Mouse (Mus musculus): ENCODE data around the gene Tomm40l. TPM values are rescaled to one million over a fixed set of nuclear protein-coding genes. Genes with fewer than 3 reads are reported as not detected.

The Tomm40l gene
- polyA plus RNA-seq, 1 experiment from 2014 or later: 29.8 TPM

DNA sequence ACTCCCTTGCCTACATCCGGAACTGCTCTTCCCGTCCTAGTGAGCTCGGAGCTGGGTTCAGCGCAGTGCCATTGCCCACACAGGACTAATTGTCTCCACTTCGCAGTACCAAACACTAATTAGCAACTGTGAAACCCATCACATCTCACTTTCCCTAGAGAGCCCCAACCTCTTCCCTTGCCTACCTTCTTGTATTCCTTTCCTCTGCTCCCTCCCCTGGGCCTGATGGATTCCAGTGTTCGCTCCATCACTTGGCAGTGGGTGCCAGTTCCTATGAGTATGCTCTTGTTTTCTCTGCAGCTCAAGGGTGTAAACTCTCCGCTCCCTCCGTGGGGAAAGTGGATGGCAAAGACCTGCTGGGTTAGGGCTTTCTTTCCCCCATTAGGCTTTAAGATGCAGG lies 36.7 kb downstream of the Tomm40l start:
- peaks cover 22% of the 10 kb centered on the region for H3K4me1 ChIP-seq
- H3K4me2 ChIP-seq: no peak overlapping the region
- no peak overlapping the region for H3K9ac ChIP-seq
- WGBS: 54% methylated on average over 8 of the region's 8 CpGs
- H3K9me3 ChIP-seq: no peaks in the 10 kb centered on the region
- no peaks in the 10 kb centered on the region for H3K27me3 ChIP-seq
- H3K36me3 ChIP-seq: no peaks in the 10 kb centered on the region
- no peak overlapping the region for H3K4me3 ChIP-seq
- ATAC-seq (ENCODE audit: insufficient number of reproducible peaks, low FRiP score, low TSS enrichment, low read depth): no peak
- H3K27ac ChIP-seq: no peak overlapping the region

DNA sequence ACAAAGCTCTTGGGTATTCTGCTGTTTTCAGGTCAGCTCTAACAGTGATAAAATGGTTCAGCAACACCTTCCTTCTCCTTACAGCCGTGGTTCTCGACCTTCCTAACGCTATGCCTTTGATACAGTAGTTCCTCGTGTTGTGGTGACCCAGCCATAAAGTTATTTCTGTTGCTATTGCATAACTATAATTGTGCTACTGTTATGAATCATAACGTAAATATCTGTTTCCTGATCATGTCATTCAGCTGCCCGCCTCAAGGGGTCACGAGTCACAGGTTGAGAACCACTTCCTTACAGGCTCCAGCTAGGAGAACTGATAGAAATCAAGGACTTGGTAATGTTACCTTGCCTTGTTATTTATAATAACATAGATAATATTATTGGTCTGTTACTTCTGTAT lies 38.0 kb downstream of the Tomm40l start:
- ATAC-seq (ENCODE audit: insufficient number of reproducible peaks, low FRiP score, low TSS enrichment, low read depth): no peak
- no peak overlapping the region for H3K4me3 ChIP-seq

DNA sequence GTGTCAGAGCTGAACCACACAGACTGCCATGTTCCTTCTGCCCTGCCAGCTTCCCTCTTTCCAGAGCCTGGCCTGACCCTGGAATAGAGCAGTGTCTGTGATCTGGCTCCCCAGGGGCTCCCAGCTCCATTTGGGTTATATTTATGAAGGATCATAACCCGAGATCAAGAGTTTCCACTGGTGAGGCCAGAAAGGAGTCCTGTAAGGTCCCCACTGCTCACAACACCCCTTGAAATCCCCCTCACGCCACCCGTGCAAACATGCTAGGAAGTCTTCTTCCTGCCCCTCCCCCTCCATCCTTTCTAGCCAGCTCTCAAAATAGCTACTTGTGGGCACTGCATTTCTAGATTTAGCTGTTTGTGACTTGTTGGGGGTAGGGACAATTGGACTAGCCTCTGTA lies 38.7 kb downstream of the Tomm40l start:
- H3K9me3 ChIP-seq: no peaks in the 10 kb centered on the region
- peak overlapping the region; percentile 61; the same call in 1 of the 2 replicates for H3K27ac ChIP-seq
- no peaks in the 10 kb centered on the region for H3K36me3 ChIP-seq
- no peak overlapping the region for H3K4me3 ChIP-seq
- H3K4me1 ChIP-seq: peaks cover 11% of the 10 kb centered on the region
- no peak overlapping the region for H3K9ac ChIP-seq
- no peak overlapping the region for H3K4me2 ChIP-seq
- H3K27me3 ChIP-seq: no peaks in the 10 kb centered on the region
- no peak for ATAC-seq (ENCODE audit: insufficient number of reproducible peaks, low FRiP score, low TSS enrichment, low read depth)
- 42% methylated on average over 3 of the region's 3 CpGs for WGBS

More for the DNA sequence above, 38.0 kb downstream of the Tomm40l start:
- no peak overlapping the region for H3K4me2 ChIP-seq
- H3K27ac ChIP-seq: no peak overlapping the region
- H3K4me1 ChIP-seq: peaks cover 16% of the 10 kb centered on the region
- 66% methylated on average over 7 of the region's 7 CpGs for WGBS
- H3K27me3 ChIP-seq: no peaks in the 10 kb centered on the region
- H3K9ac ChIP-seq: no peak overlapping the region
- H3K36me3 ChIP-seq: no peaks in the 10 kb centered on the region
- no peaks in the 10 kb centered on the region for H3K9me3 ChIP-seq

DNA sequence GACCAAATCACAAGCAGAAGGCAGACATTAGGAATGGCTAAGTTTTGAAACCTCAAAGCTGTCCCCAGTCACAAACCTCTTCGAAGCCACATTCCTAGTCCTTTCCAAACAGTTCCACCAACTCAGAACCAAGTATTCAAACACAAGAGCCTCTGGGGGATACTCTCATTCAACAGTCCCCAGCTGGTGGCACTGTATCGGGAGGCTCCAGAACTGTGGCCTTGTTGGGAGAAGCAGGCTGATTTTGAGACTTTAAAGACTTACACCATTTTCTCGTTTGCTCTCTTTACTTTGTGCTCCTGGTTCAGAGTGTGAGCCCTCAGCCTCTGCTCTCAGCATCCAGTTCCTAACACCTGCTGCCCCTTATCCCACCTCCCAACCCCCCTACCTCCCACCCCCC lies 39.3 kb downstream of the Tomm40l start:
- Histone ChIP-seq H3K9me3 (no peaks in the 10 kb centered on the region), H3K27me3 (no peaks in the 10 kb centered on the region), H3K9ac (no peak overlapping the region), H3K27ac (no peak overlapping the region), H3K36me3 (no peaks in the 10 kb centered on the region), H3K4me3 (no peak overlapping the region), H3K4me1 (0 out of 2 replicates have a peak, but pooled peaks cover 5% of the 10 kb centered on the region), H3K4me2 (no peak overlapping the region)
- WGBS: 71% methylated on average over 3 of the region's 3 CpGs
- ATAC-seq (ENCODE audit: insufficient number of reproducible peaks, low FRiP score, low TSS enrichment, low read depth): no peak

DNA sequence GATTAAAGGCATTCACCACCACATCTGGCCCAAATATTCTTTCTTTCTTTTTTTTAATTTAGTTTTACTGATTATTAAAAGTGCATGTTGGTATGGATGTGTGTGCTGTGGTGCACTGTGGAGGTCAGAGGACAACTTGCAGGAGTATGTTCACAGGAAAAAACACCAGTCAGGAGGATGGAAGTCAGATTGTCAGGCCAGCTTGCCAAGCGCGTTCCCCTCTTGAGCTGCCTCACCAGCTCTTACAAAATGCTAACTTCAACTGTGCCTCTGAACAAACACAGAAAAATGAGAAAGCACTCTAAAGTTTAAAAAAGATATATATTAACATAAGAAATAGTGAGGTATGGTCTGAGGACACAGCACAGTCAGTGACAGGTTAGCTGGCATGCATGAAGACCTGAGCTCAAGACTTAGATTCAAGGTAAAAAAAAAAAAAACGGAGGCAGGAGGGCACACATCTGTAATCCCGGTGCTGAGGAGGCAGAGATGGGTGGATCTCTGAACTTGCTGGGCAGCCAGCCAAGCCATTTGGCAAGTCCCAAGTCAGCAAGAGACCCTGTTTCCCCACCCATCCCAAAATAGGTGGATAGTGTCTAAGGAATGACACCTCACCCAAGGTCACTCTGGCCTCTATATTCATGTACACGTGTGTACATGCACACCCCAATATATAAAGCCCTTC lies 42.7 kb downstream of the Tomm40l start:
- H3K9me3 ChIP-seq: no peaks in the 10 kb centered on the region
- no peak overlapping the region for H3K9ac ChIP-seq
- H3K36me3 ChIP-seq: no peaks in the 10 kb centered on the region
- H3K27me3 ChIP-seq: no peaks in the 10 kb centered on the region
- H3K4me3 ChIP-seq: no peak overlapping the region
- no peak for ATAC-seq (ENCODE audit: insufficient number of reproducible peaks, low FRiP score, low TSS enrichment, low read depth)
- 69% methylated on average over 5 of the region's 5 CpGs for WGBS
- H3K4me1 ChIP-seq: no peaks in the 10 kb centered on the region
- no peak overlapping the region for H3K27ac ChIP-seq
- no peak overlapping the region for H3K4me2 ChIP-seq

DNA sequence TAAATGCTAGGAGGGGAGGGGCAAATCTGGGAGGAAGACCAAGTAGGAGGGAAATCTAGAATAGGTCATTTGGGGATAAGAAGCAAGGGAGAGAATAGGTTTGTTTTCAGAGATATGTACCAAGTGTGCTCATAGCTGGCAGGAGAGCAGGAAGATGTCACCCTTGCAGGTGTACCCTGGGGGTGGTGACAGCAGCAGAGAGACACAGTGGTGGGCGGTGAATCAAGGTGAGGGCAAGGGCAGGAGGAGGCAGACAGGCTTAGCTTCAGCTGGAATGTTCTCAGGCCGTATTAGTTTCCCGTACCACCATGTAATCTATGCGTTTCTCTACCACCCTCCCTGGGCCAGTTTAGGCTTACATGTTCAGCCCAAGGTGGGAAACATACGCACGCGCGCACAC lies 49.5 kb downstream of the Tomm40l start:
- Histone ChIP-seq H3K4me1 (no peaks in the 10 kb centered on the region), H3K27ac (no peak overlapping the region), H3K36me3 (no peaks in the 10 kb centered on the region), H3K27me3 (no peaks in the 10 kb centered on the region), H3K4me3 (no peak overlapping the region), H3K9me3 (no peaks in the 10 kb centered on the region), H3K4me2 (no peak overlapping the region), H3K9ac (no peak overlapping the region)
- 94% methylated on average over 8 of the region's 8 CpGs for WGBS
- no peak for ATAC-seq (ENCODE audit: insufficient number of reproducible peaks, low FRiP score, low TSS enrichment, low read depth)

DNA sequence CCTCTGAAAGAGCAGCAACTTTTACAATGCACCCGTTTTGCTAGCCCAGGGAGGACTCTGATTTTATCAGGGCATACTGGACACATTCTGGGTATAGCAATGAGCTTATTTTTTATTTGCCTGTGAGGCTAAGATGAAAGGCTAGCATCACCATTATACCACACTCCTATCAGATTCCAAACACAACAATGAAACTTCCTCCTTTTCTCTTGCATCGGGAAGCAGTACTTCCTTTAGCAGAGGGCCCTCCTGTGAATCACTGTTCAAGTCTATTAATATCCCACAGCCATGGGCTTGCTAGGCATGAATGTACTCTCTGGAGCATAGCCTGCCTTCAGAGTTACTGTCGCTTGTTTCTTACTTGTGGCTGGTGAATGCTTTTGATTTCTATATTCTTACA lies 51.2 kb downstream of the Tomm40l start:
- no peak overlapping the region for H3K9ac ChIP-seq
- H3K27ac ChIP-seq: no peak overlapping the region
- no peak overlapping the region for H3K4me3 ChIP-seq
- ATAC-seq (ENCODE audit: insufficient number of reproducible peaks, low FRiP score, low TSS enrichment, low read depth): no peak
- H3K4me1 ChIP-seq: no peaks in the 10 kb centered on the region
- H3K4me2 ChIP-seq: no peak overlapping the region
- WGBS: 52% methylated on average over 3 of the region's 3 CpGs
- no peaks in the 10 kb centered on the region for H3K36me3 ChIP-seq
- no peaks in the 10 kb centered on the region for H3K9me3 ChIP-seq
- no peaks in the 10 kb centered on the region for H3K27me3 ChIP-seq

DNA sequence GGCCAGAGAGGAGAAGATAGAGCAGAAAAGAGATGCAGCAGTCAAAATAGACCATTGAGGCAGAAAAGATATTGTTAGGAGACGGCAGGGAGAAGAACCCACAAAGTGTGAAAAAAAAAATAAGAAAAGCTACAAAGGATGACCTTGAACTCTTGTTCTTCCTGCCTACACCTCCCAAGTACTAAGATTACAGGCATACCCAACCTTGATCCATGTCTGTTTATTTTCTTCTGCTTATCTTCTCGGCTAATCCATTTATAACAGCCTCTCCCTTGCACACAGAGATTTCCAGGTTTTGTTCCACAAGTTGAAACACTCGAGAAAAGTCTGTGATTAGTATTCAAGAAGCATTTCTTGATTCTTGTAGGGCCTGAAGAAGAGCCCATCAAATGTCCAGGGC lies 52.4 kb downstream of the Tomm40l start:
- H3K9ac ChIP-seq: no peak overlapping the region
- H3K4me3 ChIP-seq: no peak overlapping the region
- H3K36me3 ChIP-seq: no peaks in the 10 kb centered on the region
- WGBS: 58% methylated on average over 3 of the region's 3 CpGs
- no peak for ATAC-seq (ENCODE audit: insufficient number of reproducible peaks, low FRiP score, low TSS enrichment, low read depth)
- H3K27ac ChIP-seq: no peak overlapping the region
- H3K27me3 ChIP-seq: no peaks in the 10 kb centered on the region
- H3K4me2 ChIP-seq: no peak overlapping the region
- H3K4me1 ChIP-seq: no peaks in the 10 kb centered on the region
- H3K9me3 ChIP-seq: no peaks in the 10 kb centered on the region

DNA sequence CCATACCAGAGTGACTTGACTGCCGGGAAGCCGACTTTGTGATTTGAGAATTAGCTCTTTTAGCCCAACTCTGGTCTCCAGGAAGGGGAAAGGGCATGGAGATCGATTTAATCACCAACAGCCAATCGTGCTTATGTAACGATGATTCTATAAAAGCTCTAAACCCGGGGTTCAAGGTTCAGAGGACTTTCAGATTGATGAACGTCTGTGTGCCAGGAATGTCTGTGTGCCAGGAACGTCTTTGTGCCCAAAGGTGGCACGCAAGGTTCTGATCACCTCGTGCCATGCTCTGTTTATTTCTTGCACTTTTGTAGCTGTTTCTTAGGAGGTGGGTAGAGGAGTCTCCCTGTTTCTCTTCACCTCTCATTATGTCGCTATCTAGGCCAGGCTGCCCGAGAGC lies 53.4 kb downstream of the Tomm40l start:
- H3K9me3 ChIP-seq: no peaks in the 10 kb centered on the region
- H3K27me3 ChIP-seq: no peaks in the 10 kb centered on the region
- H3K4me1 ChIP-seq: no peaks in the 10 kb centered on the region
- no peaks in the 10 kb centered on the region for H3K36me3 ChIP-seq
- H3K4me3 ChIP-seq: no peak overlapping the region
- 84% methylated on average over 12 of the region's 12 CpGs for WGBS
- no peak overlapping the region for H3K4me2 ChIP-seq
- ATAC-seq (ENCODE audit: insufficient number of reproducible peaks, low FRiP score, low TSS enrichment, low read depth): no peak
- H3K9ac ChIP-seq: no peak overlapping the region
- H3K27ac ChIP-seq: no peak overlapping the region

Other genes with a start within 250 kb of the Tomm40l start
- 3.2 and 3.8 TPM in 2 replicates for gene Fcgr2b, start 246.0 kb downstream of the Tomm40l start, polyA plus RNA-seq (2015; fragmentation: Nextera tagmentation; extraction: Ambion mirVana)
- 1.0 and 1.1 TPM in 2 replicates for gene Fcgr4, start 203.6 kb downstream of the Tomm40l start, polyA plus RNA-seq (2015; fragmentation: Nextera tagmentation; extraction: Ambion mirVana)
- 25.9 and 32.2 TPM in 2 replicates for gene Fcgr3, start 157.6 kb downstream of the Tomm40l start, polyA plus RNA-seq (2015; fragmentation: Nextera tagmentation; extraction: Ambion mirVana)
- 1.1 and 2.2 TPM in 2 replicates for gene Cfap126, start 108.6 kb downstream of the Tomm40l start, polyA plus RNA-seq (2015; fragmentation: Nextera tagmentation; extraction: Ambion mirVana)
- 235 and 256 TPM in 2 replicates for gene Sdhc, start 71.9 kb downstream of the Tomm40l start, polyA plus RNA-seq (2015; fragmentation: Nextera tagmentation; extraction: Ambion mirVana)
- gene Mpz, start 71.8 kb downstream of the Tomm40l start, polyA plus RNA-seq (2015; fragmentation: Nextera tagmentation; extraction: Ambion mirVana): 6.8 and 9.3 TPM in 2 replicates
- gene Pcp4l1, start 26.2 kb downstream of the Tomm40l start, polyA plus RNA-seq (2015; fragmentation: Nextera tagmentation; extraction: Ambion mirVana): 5.8 and 7.1 TPM in 2 replicates
- 0.11 and 0.33 TPM in 2 replicates for gene Nr1i3, start 8.5 kb downstream of the Tomm40l start, polyA plus RNA-seq (2015; fragmentation: Nextera tagmentation; extraction: Ambion mirVana)
- gene Apoa2, start 2.5 kb upstream of the Tomm40l start, polyA plus RNA-seq (2015; fragmentation: Nextera tagmentation; extraction: Ambion mirVana): 3.6 and 17.5 TPM in 2 replicates
- 94.7 and 98.6 TPM in 2 replicates for gene Fcer1g, start 11.9 kb upstream of the Tomm40l start, polyA plus RNA-seq (2015; fragmentation: Nextera tagmentation; extraction: Ambion mirVana)
- 17.6 and 19.4 TPM in 2 replicates for gene Adamts4, start 27.9 kb upstream of the Tomm40l start, polyA plus RNA-seq (2015; fragmentation: Nextera tagmentation; extraction: Ambion mirVana)
- gene Ndufs2, start 28.9 kb upstream of the Tomm40l start, polyA plus RNA-seq (2015; fragmentation: Nextera tagmentation; extraction: Ambion mirVana): 217 and 252 TPM in 2 replicates
- gene B4galt3, start 47.8 kb upstream of the Tomm40l start, polyA plus RNA-seq (2015; fragmentation: Nextera tagmentation; extraction: Ambion mirVana): 63.2 and 69.1 TPM in 2 replicates
- gene Ppox, start 58.7 kb upstream of the Tomm40l start, polyA plus RNA-seq (2015; fragmentation: Nextera tagmentation; extraction: Ambion mirVana): 44.7 and 49.5 TPM in 2 replicates
- gene Usp21, start 65.5 kb upstream of the Tomm40l start, polyA plus RNA-seq (2015; fragmentation: Nextera tagmentation; extraction: Ambion mirVana): 81.5 and 83.1 TPM in 2 replicates
- gene Ufc1, start 72.5 kb upstream of the Tomm40l start, polyA plus RNA-seq (2015; fragmentation: Nextera tagmentation; extraction: Ambion mirVana): 113 and 116 TPM in 2 replicates
- gene Dedd, start 106.6 kb upstream of the Tomm40l start, polyA plus RNA-seq (2015; fragmentation: Nextera tagmentation; extraction: Ambion mirVana): 52.2 and 56.9 TPM in 2 replicates
- 38.8 and 38.9 TPM in 2 replicates for gene Nit1, start 123.1 kb upstream of the Tomm40l start, polyA plus RNA-seq (2015; fragmentation: Nextera tagmentation; extraction: Ambion mirVana)
- 93.0 and 95.1 TPM in 2 replicates for gene Pfdn2, start 123.2 kb upstream of the Tomm40l start, polyA plus RNA-seq (2015; fragmentation: Nextera tagmentation; extraction: Ambion mirVana)
- gene Klhdc9, start 138.3 kb upstream of the Tomm40l start, polyA plus RNA-seq (2015; fragmentation: Nextera tagmentation; extraction: Ambion mirVana): 1.5 TPM in 2 replicates
- gene Nectin4, start 147.6 kb upstream of the Tomm40l start, polyA plus RNA-seq (2015; fragmentation: Nextera tagmentation; extraction: Ambion mirVana): 56.3 and 61.5 TPM in 2 replicates
- 2.9 and 3.2 TPM in 2 replicates for gene Arhgap30, start 166.4 kb upstream of the Tomm40l start, polyA plus RNA-seq (2015; fragmentation: Nextera tagmentation; extraction: Ambion mirVana)
- 71.1 and 75.8 TPM in 2 replicates for gene Usf1, start 188.8 kb upstream of the Tomm40l start, polyA plus RNA-seq (2015; fragmentation: Nextera tagmentation; extraction: Ambion mirVana)
- gene Tstd1, start 196.4 kb upstream of the Tomm40l start, polyA plus RNA-seq (2015; fragmentation: Nextera tagmentation; extraction: Ambion mirVana): 5.2 and 8.5 TPM in 2 replicates
- 68.3 and 70.6 TPM in 2 replicates for gene F11r, start 215.0 kb upstream of the Tomm40l start, polyA plus RNA-seq (2015; fragmentation: Nextera tagmentation; extraction: Ambion mirVana)